Mouse (Mus musculus) kidney, adult 9 months (tissue): ENCODE results near the gene Snx6.

Source experiments
- DNase-seq: peaks from one replicate; pipeline ENCODE4 v3.0.0; 2022

Gene Snx6

GRCm38 (mm10) chr12:54697791-54698250 lies 97.7 kb downstream of the Snx6 start:
- DNase-seq, result no peak

DNA sequence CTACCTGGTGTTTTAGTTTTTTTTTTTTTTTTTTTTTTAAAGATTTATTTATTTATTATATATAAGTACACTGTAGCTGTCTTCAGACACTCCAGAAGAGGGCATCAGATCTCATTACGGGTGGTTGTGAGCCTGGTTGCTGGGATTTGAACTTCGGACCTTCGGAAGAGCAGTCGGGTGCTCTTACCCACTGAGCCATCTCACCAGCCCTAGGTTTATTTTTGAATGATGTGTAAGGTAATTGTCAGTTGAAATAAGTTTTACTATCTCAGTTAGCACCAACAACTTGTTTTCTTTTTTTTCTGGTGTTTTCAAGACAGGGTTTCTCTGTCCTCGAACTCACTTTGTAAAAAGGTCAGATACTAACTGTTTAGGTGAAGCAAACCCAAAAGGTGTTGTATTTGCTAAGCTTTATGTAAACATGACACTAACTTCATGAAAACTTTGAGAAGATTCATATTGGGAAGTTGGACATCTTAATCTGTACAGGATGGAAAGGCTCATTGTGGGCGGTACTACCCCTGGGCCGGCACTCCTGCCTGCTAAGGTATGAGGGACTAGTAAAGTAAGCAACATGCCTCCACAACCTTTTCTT lies 98.4 kb downstream of the Snx6 start:
- DNase-seq, result peak; percentile 57
